Mouse (Mus musculus): Measurements from ENCODE around the gene Fbxl8. TPM values are rescaled to one million over a fixed set of nuclear protein-coding genes. Genes with fewer than 3 reads are reported as not detected.

Gene Fbxl8
- polyA plus RNA-seq, 1 experiment from 2014 or later: 0.68 TPM

GRCm38 (mm10) chr8:105237442-105238142 is 26.9 kb upstream of the Fbxl8 start:
- no peak for ATAC-seq (ENCODE audit: low FRiP score)
- 91% methylated on average over 14 of the region's 14 CpGs for WGBS
- Histone ChIP-seq H3K9me3 (no peaks in the 10 kb centered on the region), H3K4me2 (no peak overlapping the region), H3K9ac (no peak overlapping the region), H3K4me1 (no peaks in the 10 kb centered on the region), H3K27me3 (no peaks in the 10 kb centered on the region), H3K4me3 (replicated peaks) (no peak overlapping the region), H3K36me3 (replicated peaks) (peaks cover 52% of the 10 kb centered on the region), H3K27ac (no peak overlapping the region)

DNA sequence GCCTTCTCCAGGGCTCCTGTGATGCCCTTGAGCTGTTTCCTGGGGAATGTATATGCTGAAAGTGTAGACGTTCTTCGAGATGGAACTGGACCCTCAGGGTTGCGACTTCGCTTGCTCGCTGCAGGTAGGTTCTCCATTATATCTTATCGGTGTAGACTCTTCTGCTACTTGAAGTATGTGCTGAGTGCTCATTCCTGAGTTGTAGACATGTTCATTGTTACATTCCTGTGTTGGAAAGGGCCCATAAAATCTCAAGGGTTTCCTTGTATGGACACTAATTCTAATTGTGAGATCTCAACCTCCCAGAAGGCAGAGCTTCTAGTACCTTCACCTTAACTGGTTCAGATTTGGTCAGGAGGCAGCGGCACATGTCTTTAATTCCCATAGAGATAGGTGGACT is 23.4 kb upstream of the Fbxl8 start:
- Histone ChIP-seq H3K27me3 (no peaks in the 10 kb centered on the region), H3K27ac (no peak overlapping the region), H3K9ac (no peak overlapping the region), H3K4me2 (no peak overlapping the region), H3K36me3 (replicated peaks) (peaks cover 42% of the 10 kb centered on the region), H3K9me3 (no peaks in the 10 kb centered on the region), H3K4me3 (replicated peaks) (no peak overlapping the region), H3K4me1 (no peaks in the 10 kb centered on the region)
- ATAC-seq (ENCODE audit: low FRiP score): no peak
- WGBS: 97% methylated on average over 7 of the region's 7 CpGs

GRCm38 (mm10) chr8:105251954-105252353 is 12.5 kb upstream of the Fbxl8 start:
- Histone ChIP-seq H3K4me1 (peaks cover 15% of the 10 kb centered on the region), H3K27ac (no peak overlapping the region), H3K27me3 (peaks cover 30% of the 10 kb centered on the region), H3K9me3 (no peaks in the 10 kb centered on the region), H3K9ac (no peak overlapping the region), H3K36me3 (replicated peaks) (peaks cover 52% of the 10 kb centered on the region), H3K4me2 (no peak overlapping the region), H3K4me3 (replicated peaks) (no peak overlapping the region)
- 94% methylated on average over 6 of the region's 6 CpGs for WGBS
- ATAC-seq (ENCODE audit: low FRiP score): no peak

- Histone ChIP-seq H3K36me3 (replicated peaks) (peaks cover 44% of the 10 kb centered on the region), H3K4me1 (peaks cover 15% of the 10 kb centered on the region), H3K27ac (no peak overlapping the region), H3K9ac (no peak overlapping the region), H3K9me3 (no peaks in the 10 kb centered on the region), H3K27me3 (peaks cover 39% of the 10 kb centered on the region), H3K4me3 (replicated peaks) (no peak overlapping the region), H3K4me2 (no peak overlapping the region)
- WGBS: 89% methylated on average over 10 of the region's 10 CpGs
- no peak for ATAC-seq (ENCODE audit: low FRiP score)
These were observed 11.5 kb upstream of the Fbxl8 start for GRCm38 (mm10) chr8:105252680-105253537.

DNA sequence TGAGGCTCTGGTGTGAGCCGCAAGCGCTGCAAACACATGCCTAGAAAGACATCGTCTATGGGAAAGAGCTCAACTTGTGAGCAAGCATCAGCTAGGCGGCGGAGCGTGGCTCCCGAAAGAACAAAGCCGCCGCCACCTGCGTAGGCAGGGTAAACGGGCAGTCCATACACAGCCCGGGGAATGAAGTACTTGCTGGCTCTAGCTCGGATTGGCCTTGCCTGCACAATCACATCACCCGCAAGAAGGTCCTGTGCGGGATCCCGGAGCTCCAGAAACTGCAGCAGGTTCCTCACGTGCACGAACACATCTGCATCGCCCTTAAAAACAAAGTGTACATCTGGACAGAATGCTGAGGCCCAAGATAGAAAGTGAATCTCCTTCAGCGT is 10.7 kb upstream of the Fbxl8 start:
- ATAC-seq (ENCODE audit: low FRiP score): peak; percentile 45

DNA sequence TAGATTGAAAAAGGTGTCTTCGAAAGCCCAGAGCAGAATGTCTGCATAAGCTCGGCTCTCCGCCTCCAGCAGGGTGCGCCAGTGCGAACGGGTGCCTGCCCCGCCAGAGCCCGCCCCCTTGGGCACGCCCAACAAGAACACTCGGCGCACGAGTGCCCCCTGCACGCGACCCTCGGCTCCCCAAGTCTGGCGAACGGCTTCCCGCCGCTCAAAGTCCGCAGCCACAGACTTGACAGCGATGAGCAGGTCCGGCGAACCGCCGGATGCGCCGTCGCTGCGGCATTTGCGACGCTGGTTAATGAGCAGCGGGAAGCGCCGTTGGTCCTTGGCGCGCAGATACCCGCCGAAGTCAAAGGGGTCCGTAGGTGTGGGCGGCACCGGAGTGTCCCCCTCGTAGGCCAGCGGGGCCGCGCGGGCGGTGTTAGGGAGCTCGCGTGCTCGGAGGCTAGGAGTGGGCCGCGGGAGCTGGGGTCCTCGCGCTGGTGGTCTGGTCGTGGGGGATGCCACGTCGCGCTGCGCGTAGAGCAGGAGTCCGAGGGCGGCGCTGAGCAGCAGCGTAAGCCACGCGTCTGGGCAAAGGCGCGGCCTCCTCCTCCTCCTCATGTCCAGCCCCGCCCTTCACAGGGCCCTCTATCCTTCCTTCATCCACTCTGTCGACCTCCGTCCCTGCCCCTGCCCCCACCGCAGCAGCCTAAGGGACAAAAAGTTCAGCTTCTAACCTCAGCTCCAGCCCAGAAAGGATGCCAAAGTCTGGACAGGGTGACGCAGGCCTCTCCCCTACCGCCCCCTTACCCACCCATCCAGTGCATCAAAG is 10.1 kb upstream of the Fbxl8 start:
- no peak overlapping the region for H3K27ac ChIP-seq
- H3K4me3 ChIP-seq (replicated peaks): peak overlapping the region; percentile 60
- H3K36me3 ChIP-seq (replicated peaks): peaks cover 30% of the 10 kb centered on the region
- WGBS: under 1% methylated on average over 74 of the region's 74 CpGs
- no peaks in the 10 kb centered on the region for H3K9me3 ChIP-seq
- peak overlapping the region; percentile 98 for H3K4me2 ChIP-seq
- ATAC-seq (ENCODE audit: low FRiP score): peak; percentile 78
- H3K9ac ChIP-seq: peak overlapping the region; percentile 67
- H3K4me1 ChIP-seq: peaks cover 24% of the 10 kb centered on the region
- H3K27me3 ChIP-seq: peaks cover 53% of the 10 kb centered on the region

More for the DNA sequence above, 10.7 kb upstream of the Fbxl8 start:
- 0 out of 2 replicates have a peak overlapping the region, but pooled peaks have one; percentile 13 for H3K27ac ChIP-seq
- peak overlapping the region; percentile 60 for H3K4me3 ChIP-seq (replicated peaks)
- WGBS: 27% methylated on average over 20 of the region's 20 CpGs
- no peak overlapping the region for H3K9ac ChIP-seq
- no peaks in the 10 kb centered on the region for H3K9me3 ChIP-seq
- H3K4me1 ChIP-seq: peaks cover 18% of the 10 kb centered on the region
- H3K36me3 ChIP-seq (replicated peaks): peaks cover 36% of the 10 kb centered on the region
- H3K4me2 ChIP-seq: peak overlapping the region; percentile 98
- H3K27me3 ChIP-seq: peaks cover 47% of the 10 kb centered on the region

DNA sequence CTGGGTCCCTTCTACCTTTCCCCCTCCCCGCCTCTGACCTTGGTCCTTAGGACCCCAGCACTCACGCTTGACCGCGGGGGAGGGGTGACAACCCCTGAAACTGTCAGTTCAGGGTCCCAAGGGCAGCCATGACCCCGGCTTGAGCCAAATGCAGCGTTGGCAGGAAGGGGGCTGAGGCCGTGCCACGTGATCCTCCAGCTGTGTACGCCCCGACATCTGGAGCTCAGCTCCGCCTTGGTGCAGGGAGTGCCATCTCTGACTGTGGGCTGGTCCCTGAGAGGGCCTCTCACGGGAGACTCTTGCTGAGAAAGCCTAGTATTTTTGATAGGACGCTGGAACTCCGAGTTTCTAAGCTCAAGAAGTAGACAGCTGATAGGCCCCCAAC is 9.5 kb upstream of the Fbxl8 start, which contains the start of gene B3gnt9:
Gene B3gnt9, minus strand, starts transcription at position 188 of the 385 bp plus-strand sequence.
- Histone ChIP-seq H3K27me3 (peaks cover 59% of the 10 kb centered on the region), H3K4me2 (peak within 1 kb of the TSS; percentile 98), H3K9ac (peak within 1 kb of the TSS; percentile 67), H3K36me3 (replicated peaks) (peaks cover 24% of the 10 kb centered on the region), H3K4me3 (replicated peaks) (peak within 1 kb of the TSS; percentile 60), H3K4me1 (peaks cover 30% of the 10 kb centered on the region), H3K9me3 (no peaks in the 10 kb centered on the region), H3K27ac (no peak within 1 kb of the TSS)
- WGBS: 2% methylated on average over 13 of the region's 14 CpGs
- no peak for ATAC-seq (ENCODE audit: low FRiP score)

DNA sequence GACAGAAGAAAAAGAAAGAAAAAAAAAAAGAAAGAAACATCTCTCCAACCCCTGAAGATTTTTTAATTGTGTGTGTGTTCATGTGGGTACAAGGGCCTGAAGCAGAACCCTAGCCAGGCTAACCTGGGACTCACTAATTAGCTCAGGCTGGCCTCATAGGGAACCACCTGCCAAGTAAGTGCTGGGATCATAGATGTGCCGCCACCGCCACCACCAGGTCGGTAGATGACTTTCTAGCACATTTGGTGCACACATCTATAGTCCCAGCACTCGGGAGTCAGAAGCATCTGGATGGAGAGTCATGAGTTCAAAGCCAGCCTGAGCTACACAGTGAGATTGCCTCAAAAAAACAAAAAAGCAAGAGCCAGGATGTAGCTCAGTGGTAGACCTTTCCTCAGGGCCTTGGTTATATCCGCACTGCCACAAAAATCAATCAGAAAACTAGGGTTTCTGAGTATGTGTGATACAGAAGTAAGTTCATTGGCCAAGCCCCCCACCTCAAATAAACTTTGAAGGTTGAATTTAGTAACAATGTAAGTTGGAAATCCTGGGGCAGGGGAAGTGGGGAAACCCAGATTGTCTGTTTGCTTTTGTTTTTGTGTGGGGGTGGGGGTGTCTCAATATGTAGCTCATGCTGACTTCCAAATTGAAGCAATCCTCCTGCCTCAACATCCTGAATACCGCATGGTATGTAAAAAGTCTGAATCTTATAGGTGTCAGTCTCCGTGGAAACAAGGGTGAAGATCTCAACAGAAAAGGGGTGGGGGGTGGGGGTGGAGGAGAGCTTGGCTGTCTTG is 6.9 kb upstream of the Fbxl8 start:
- WGBS: 71% methylated on average over 7 of the region's 7 CpGs
- ATAC-seq (ENCODE audit: low FRiP score): no peak
- peaks cover 30% of the 10 kb centered on the region for H3K4me1 ChIP-seq

DNA sequence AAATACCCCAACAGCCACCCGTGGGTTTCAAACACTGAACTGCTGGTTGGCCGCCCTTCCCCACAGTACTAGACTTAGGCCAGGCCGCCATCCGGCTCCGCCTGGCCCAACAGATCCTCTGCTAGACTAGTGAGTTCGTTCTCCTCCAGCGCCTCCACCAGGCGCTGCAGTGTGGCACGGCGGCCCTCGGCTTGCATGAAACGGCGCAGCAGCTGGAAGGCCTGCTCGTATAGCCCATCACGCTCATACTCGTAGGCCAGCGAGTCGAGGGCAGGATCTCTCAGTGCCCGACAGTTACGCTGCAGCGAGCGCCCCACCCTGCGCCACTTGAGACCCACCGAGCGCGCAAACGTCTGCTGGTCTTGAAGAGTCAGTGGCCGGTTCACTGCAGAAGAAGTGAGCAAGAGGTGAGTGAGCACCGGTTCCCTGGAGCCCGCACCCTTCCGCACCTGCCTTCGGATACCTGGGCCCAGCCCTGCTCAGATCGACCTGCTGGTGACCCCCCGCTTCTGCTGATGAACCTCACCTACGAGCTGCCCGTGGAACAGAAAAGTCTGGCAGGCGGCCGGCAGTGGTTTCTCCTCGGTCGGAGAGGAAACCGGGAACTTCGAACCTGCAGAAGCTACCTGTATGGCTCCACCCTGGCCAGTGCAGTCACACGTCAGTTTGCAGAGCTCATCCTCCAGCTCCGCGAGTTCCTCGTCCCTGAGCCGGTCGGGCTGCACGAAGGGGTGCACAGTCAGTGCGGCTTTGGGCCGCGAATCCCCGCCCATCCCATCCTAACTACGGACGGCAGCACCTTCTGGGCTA is 5.3 kb upstream of the Fbxl8 start:
- Histone ChIP-seq H3K9me3 (no peaks in the 10 kb centered on the region), H3K9ac (peak overlapping the region; percentile 33; the same call in 1 of the 2 replicates), H3K4me1 (peaks cover 28% of the 10 kb centered on the region), H3K4me3 (replicated peaks) (peak overlapping the region; percentile 41), H3K27me3 (peaks cover 91% of the 10 kb centered on the region), H3K4me2 (peak overlapping the region; percentile 68), H3K27ac (no peak overlapping the region), H3K36me3 (replicated peaks) (no peaks in the 10 kb centered on the region)
- peak; percentile 42 for ATAC-seq (ENCODE audit: low FRiP score)
- 1% methylated on average over 55 of the region's 55 CpGs for WGBS

More for the DNA sequence above, 6.9 kb upstream of the Fbxl8 start:
- Histone ChIP-seq H3K4me3 (replicated peaks) (no peak overlapping the region), H3K27me3 (peaks cover 81% of the 10 kb centered on the region), H3K27ac (no peak overlapping the region), H3K4me2 (no peak overlapping the region), H3K36me3 (replicated peaks) (no peaks in the 10 kb centered on the region), H3K9ac (no peak overlapping the region), H3K9me3 (no peaks in the 10 kb centered on the region)

- Histone ChIP-seq H3K27ac (no peak overlapping the region), H3K9me3 (no peaks in the 10 kb centered on the region), H3K4me2 (peak overlapping the region; percentile 68), H3K9ac (peak overlapping the region; percentile 33; the same call in 1 of the 2 replicates), H3K36me3 (replicated peaks) (no peaks in the 10 kb centered on the region), H3K4me1 (peaks cover 29% of the 10 kb centered on the region), H3K27me3 (peaks cover 95% of the 10 kb centered on the region), H3K4me3 (replicated peaks) (peak overlapping the region; percentile 41)
- ATAC-seq (ENCODE audit: low FRiP score): peak; percentile 66
- 4% methylated on average over 30 of the region's 30 CpGs for WGBS
These were observed 4.6 kb upstream of the Fbxl8 start for GRCm38 (mm10) chr8:105259721-105260320.
